Mouse (Mus musculus): ENCODE results near the gene Trak2. TPM values are rescaled to one million over a fixed set of nuclear protein-coding genes. Genes with fewer than 3 reads are reported as not detected.
"Not testable (repeated sequence)": the region's sequence is repeated elsewhere in the genome, so short reads cannot be mapped to it uniquely, and the experiment has no call there.

Trak2 gene
- polyA plus RNA-seq, 1 experiment from 2014 or later: 17.3 TPM

DNA sequence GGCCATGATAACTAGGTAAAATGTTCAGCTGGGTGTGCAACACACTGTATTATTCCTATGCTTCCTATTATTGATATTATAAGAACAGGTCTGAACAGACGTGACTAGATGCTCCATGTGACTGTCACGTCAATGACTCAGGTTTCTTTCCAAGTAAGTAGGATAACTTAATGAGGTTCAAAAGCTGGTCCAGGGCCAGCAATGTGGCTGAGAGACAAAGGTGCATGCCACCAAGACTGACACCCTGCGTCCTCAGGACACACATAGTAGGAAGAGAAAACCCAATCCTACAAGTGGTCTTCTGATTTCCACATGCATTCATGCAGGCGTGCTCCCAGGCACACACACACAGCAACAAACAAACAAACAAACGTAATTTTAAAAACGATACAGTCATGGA, 2.1 kb downstream of the Trak2 start:
- WGBS: 89% methylated on average over 6 of the region's 6 CpGs
- H3K4me2 ChIP-seq (ENCODE audit: low read length): peak overlapping the region; percentile 3; the same call in 1 of the 2 replicates
- H3K27ac ChIP-seq (ENCODE audit: low read length): no peak overlapping the region
- H3K4me1 ChIP-seq (ENCODE audit: control insufficient read depth, insufficient read depth, low read length): peaks cover 50% of the 10 kb centered on the region
- no peaks in the 10 kb centered on the region for H3K27me3 ChIP-seq (ENCODE audit: control insufficient read depth, insufficient read depth, low read depth, low read length)
- H3K9me3 ChIP-seq (replicated peaks; ENCODE audit: control insufficient read depth, low read length, poor library complexity, severe bottlenecking): no peaks in the 10 kb centered on the region
- H3K4me3 ChIP-seq (ENCODE audit: low read depth, low read length): no peak overlapping the region
- no peaks in the 10 kb centered on the region for H3K36me3 ChIP-seq (ENCODE audit: control insufficient read depth, insufficient read depth, low read length)
- H3K9ac ChIP-seq (ENCODE audit: low read depth, low read length): no peak overlapping the region
- no peak for ATAC-seq

- Histone ChIP-seq H3K4me1 (ENCODE audit: control insufficient read depth, insufficient read depth, low read length) (peaks cover 44% of the 10 kb centered on the region), H3K36me3 (ENCODE audit: control insufficient read depth, insufficient read depth, low read length) (no peaks in the 10 kb centered on the region)
- ATAC-seq: no peak
Observed at GRCm38 (mm10) chr1:58970054-58970453, 3.2 kb downstream of the Trak2 start.

GRCm38 (mm10) chr1:58967534-58967933, 5.7 kb downstream of the Trak2 start:
- Histone ChIP-seq H3K27me3 (ENCODE audit: control insufficient read depth, insufficient read depth, low read depth, low read length) (no peaks in the 10 kb centered on the region), H3K4me1 (ENCODE audit: control insufficient read depth, insufficient read depth, low read length) (peaks cover 34% of the 10 kb centered on the region), H3K9me3 (replicated peaks; ENCODE audit: control insufficient read depth, low read length, poor library complexity, severe bottlenecking) (no peaks in the 10 kb centered on the region), H3K9ac (ENCODE audit: low read depth, low read length) (no peak overlapping the region), H3K4me3 (ENCODE audit: low read depth, low read length) (no peak overlapping the region), H3K36me3 (ENCODE audit: control insufficient read depth, insufficient read depth, low read length) (no peaks in the 10 kb centered on the region), H3K27ac (ENCODE audit: low read length) (no peak overlapping the region), H3K4me2 (ENCODE audit: low read length) (no peak overlapping the region)
- no peak for ATAC-seq
- 30% methylated on average over 4 of the region's 4 CpGs for WGBS

More at GRCm38 (mm10) chr1:58970054-58970453, 3.2 kb downstream of the Trak2 start:
- H3K27ac ChIP-seq (ENCODE audit: low read length): no peak overlapping the region
- no peak overlapping the region for H3K4me3 ChIP-seq (ENCODE audit: low read depth, low read length)
- H3K9me3 ChIP-seq (replicated peaks; ENCODE audit: control insufficient read depth, low read length, poor library complexity, severe bottlenecking): no peaks in the 10 kb centered on the region
- H3K9ac ChIP-seq (ENCODE audit: low read depth, low read length): no peak overlapping the region
- no peaks in the 10 kb centered on the region for H3K27me3 ChIP-seq (ENCODE audit: control insufficient read depth, insufficient read depth, low read depth, low read length)
- WGBS: 59% methylated on average over 5 of the region's 5 CpGs
- H3K4me2 ChIP-seq (ENCODE audit: low read length): no peak overlapping the region

GRCm38 (mm10) chr1:58962865-58963264, 10.4 kb downstream of the Trak2 start:
- H3K27me3 ChIP-seq (ENCODE audit: control insufficient read depth, insufficient read depth, low read depth, low read length): no peaks in the 10 kb centered on the region
- no peaks in the 10 kb centered on the region for H3K9me3 ChIP-seq (replicated peaks; ENCODE audit: control insufficient read depth, low read length, poor library complexity, severe bottlenecking)
- no peaks in the 10 kb centered on the region for H3K36me3 ChIP-seq (ENCODE audit: control insufficient read depth, insufficient read depth, low read length)
- peaks cover 7% of the 10 kb centered on the region; the same call in 1 of the 2 replicates for H3K4me1 ChIP-seq (ENCODE audit: control insufficient read depth, insufficient read depth, low read length)
- H3K27ac ChIP-seq (ENCODE audit: low read length): no peak overlapping the region
- no peak overlapping the region for H3K4me2 ChIP-seq (ENCODE audit: low read length)
- no peak for ATAC-seq
- no peak overlapping the region for H3K4me3 ChIP-seq (ENCODE audit: low read depth, low read length)
- no peak overlapping the region for H3K9ac ChIP-seq (ENCODE audit: low read depth, low read length)

DNA sequence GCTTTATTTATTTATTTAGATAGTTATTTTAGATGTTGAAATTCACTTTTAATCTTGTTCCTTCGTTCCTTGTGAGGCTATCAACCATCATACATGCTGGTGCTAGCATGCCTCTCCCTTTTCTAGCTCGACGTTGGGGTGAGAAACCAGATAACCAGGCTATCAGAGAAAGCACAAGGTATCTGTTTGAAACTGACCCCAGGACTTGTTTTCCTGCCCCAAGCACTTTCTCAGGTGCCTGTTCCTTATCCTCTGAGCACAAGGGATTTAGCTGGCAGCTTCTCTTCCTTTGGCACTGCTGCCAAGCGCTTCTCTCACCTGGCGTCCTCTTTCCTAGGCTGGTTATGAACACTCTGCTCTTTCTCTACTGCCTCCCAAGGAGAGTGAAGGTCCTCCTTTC, 10.8 kb downstream of the Trak2 start:
- Histone ChIP-seq H3K36me3 (ENCODE audit: control insufficient read depth, insufficient read depth, low read length) (no peaks in the 10 kb centered on the region), H3K9ac (ENCODE audit: low read depth, low read length) (no peak overlapping the region), H3K4me2 (ENCODE audit: low read length) (no peak overlapping the region), H3K4me1 (ENCODE audit: control insufficient read depth, insufficient read depth, low read length) (peaks cover 7% of the 10 kb centered on the region; the same call in 1 of the 2 replicates), H3K9me3 (replicated peaks; ENCODE audit: control insufficient read depth, low read length, poor library complexity, severe bottlenecking) (no peaks in the 10 kb centered on the region), H3K27me3 (ENCODE audit: control insufficient read depth, insufficient read depth, low read depth, low read length) (no peaks in the 10 kb centered on the region), H3K4me3 (ENCODE audit: low read depth, low read length) (no peak overlapping the region), H3K27ac (ENCODE audit: low read length) (no peak overlapping the region)
- ATAC-seq: no peak
- 90% methylated on average over 5 of the region's 5 CpGs for WGBS

GRCm38 (mm10) chr1:58961152-58961893, 11.9 kb downstream of the Trak2 start:
- H3K4me3 ChIP-seq (ENCODE audit: low read depth, low read length): no peak overlapping the region
- no peak overlapping the region for H3K9ac ChIP-seq (ENCODE audit: low read depth, low read length)
- no peaks in the 10 kb centered on the region for H3K36me3 ChIP-seq (ENCODE audit: control insufficient read depth, insufficient read depth, low read length)
- no peaks in the 10 kb centered on the region for H3K27me3 ChIP-seq (ENCODE audit: control insufficient read depth, insufficient read depth, low read depth, low read length)
- WGBS: 54% methylated on average over 12 of the region's 12 CpGs
- no peak overlapping the region for H3K27ac ChIP-seq (ENCODE audit: low read length)
- no peaks in the 10 kb centered on the region for H3K9me3 ChIP-seq (replicated peaks; ENCODE audit: control insufficient read depth, low read length, poor library complexity, severe bottlenecking)
- ATAC-seq: no peak
- H3K4me1 ChIP-seq (ENCODE audit: control insufficient read depth, insufficient read depth, low read length): peaks cover 7% of the 10 kb centered on the region; the same call in 1 of the 2 replicates
- H3K4me2 ChIP-seq (ENCODE audit: low read length): no peak overlapping the region

DNA sequence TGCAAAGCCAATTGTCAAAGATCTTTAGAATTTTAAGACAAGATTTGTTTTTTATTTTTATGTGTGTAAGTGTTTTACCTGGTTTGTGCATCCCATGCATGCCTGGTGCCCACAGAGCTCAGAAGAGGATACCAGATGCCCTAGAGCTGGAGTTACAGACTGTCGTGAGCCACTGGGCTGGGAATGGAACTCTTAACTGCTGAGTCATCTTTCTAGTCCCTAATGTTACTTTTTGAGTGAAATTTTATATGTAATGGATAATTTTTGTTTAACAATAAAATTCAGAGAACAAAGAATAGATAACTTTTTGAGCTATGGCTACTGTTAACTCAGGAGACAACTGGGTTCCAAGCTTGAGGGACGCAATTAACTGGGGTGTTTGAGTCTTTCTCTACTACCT, 13.5 kb downstream of the Trak2 start:
- WGBS: 89% methylated on average over 2 of the region's 2 CpGs
- no peak for ATAC-seq
- Histone ChIP-seq H3K9me3 (replicated peaks; ENCODE audit: control insufficient read depth, low read length, poor library complexity, severe bottlenecking) (no peaks in the 10 kb centered on the region), H3K9ac (ENCODE audit: low read depth, low read length) (no peak overlapping the region), H3K27me3 (ENCODE audit: control insufficient read depth, insufficient read depth, low read depth, low read length) (no peaks in the 10 kb centered on the region), H3K4me2 (ENCODE audit: low read length) (no peak overlapping the region), H3K4me3 (ENCODE audit: low read depth, low read length) (no peak overlapping the region), H3K36me3 (ENCODE audit: control insufficient read depth, insufficient read depth, low read length) (no peaks in the 10 kb centered on the region), H3K4me1 (ENCODE audit: control insufficient read depth, insufficient read depth, low read length) (peaks cover 7% of the 10 kb centered on the region; the same call in 1 of the 2 replicates), H3K27ac (ENCODE audit: low read length) (no peak overlapping the region)

DNA sequence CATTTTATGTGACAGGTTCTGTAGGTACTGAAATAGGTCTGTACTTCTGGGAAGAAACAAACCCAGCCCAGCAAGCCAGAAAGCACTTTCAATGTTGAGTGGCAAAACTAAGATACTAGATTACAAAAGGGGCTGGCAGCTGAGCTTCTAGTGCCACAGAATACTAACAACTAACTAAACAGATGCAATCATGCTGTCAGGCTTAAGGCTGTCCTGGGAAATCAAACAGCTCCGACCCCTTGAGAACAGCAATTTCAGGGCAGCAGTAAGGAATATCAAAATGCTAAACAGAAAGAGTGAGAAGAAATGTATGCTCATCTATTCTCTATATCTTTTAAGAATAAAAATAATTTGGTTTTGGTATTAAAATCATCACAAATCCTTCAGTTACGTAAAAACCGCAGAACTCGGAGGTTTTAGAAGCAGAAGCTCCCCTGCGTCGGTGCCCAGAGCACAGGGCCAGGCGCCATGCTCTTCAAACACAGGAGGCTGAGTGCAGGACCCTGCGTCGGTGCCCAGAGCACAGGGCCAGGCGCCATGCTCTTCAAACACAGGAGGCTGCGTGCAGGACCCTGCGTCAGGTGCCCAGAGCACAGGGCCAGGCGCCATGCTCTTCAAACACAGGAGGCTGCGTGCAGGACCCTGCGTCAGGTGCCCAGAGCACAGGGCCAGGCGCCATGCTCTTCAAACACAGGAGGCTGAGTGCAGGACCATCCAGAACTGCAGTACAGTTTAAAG, 14.3 kb downstream of the Trak2 start:
- ATAC-seq; H3K36me3 ChIP-seq (ENCODE audit: control insufficient read depth, insufficient read depth, low read length); H3K9me3 ChIP-seq (replicated peaks; ENCODE audit: control insufficient read depth, low read length, poor library complexity, severe bottlenecking); H3K27ac ChIP-seq (ENCODE audit: low read length); H3K4me1 ChIP-seq (ENCODE audit: control insufficient read depth, insufficient read depth, low read length); H3K27me3 ChIP-seq (ENCODE audit: control insufficient read depth, insufficient read depth, low read depth, low read length); H3K4me2 ChIP-seq (ENCODE audit: low read length); H3K4me3 ChIP-seq (ENCODE audit: low read depth, low read length); H3K9ac ChIP-seq (ENCODE audit: low read depth, low read length): not testable (repeated sequence)
- WGBS: 72% methylated on average over 16 of the region's 16 CpGs

- Histone ChIP-seq H3K9me3 (replicated peaks; ENCODE audit: control insufficient read depth, low read length, poor library complexity, severe bottlenecking) (no peaks in the 10 kb centered on the region), H3K27me3 (ENCODE audit: control insufficient read depth, insufficient read depth, low read depth, low read length) (no peaks in the 10 kb centered on the region), H3K36me3 (ENCODE audit: control insufficient read depth, insufficient read depth, low read length) (no peaks in the 10 kb centered on the region), H3K4me1 (ENCODE audit: control insufficient read depth, insufficient read depth, low read length) (peaks cover 7% of the 10 kb centered on the region; the same call in 1 of the 2 replicates), H3K4me2 (ENCODE audit: low read length) (no peak overlapping the region), H3K4me3 (ENCODE audit: low read depth, low read length) (no peak overlapping the region), H3K9ac (ENCODE audit: low read depth, low read length) (no peak overlapping the region), H3K27ac (ENCODE audit: low read length) (no peak overlapping the region)
- no peak for ATAC-seq
- 66% methylated on average over 2 of the region's 2 CpGs for WGBS
Observed at GRCm38 (mm10) chr1:58957931-58958330, 15.3 kb downstream of the Trak2 start.
